Mouse (Mus musculus) liver, embryonic 13.5 days (tissue): ENCODE results near the gene Cnot1. TPM values are rescaled to one million over a fixed set of nuclear protein-coding genes. Genes with fewer than 3 reads are reported as not detected.
"Not testable (repeated sequence)": the region's sequence is repeated elsewhere in the genome, so short reads cannot be mapped to it uniquely, and the experiment has no call there.

Source experiments
- ATAC-seq: fragments of 200-750 bp; cut with Nextera tagmentation; 2 replicates; pipeline ENCODE4 v1.8.0; 2017; ENCODE audit warnings: low read depth, mild to moderate bottlenecking, moderate number of reproducible peaks, moderate library complexity
- DNase-seq: peaks from one replicate; pipeline ENCODE4 v3.0.0; 2022
- H3K27ac ChIP-seq: fragments of 300-500 bp; sonication (generic); 2 replicates; pipeline ENCODE4 v1.5.1; 2015; ENCODE audit warnings: moderate library complexity, mild to moderate bottlenecking, inconsistent platforms
- H3K27me3 ChIP-seq: fragments of 300-500 bp; sonication (generic); 2 replicates; pipeline ENCODE4 v1.6.1; 2015; ENCODE audit warnings: mild to moderate bottlenecking, inconsistent platforms
- H3K36me3 ChIP-seq: fragments of 300-500 bp; sonication (generic); 2 replicates; pipeline ENCODE4 v1.6.1; 2015; ENCODE audit warnings: mild to moderate bottlenecking, inconsistent platforms
- H3K4me1 ChIP-seq: fragments of 300-500 bp; sonication (generic); replicated peaks from 2 replicates; pipeline ENCODE4 v1.6.1; 2015; ENCODE audit warnings: inconsistent platforms
- H3K4me2 ChIP-seq: fragments of 300-500 bp; sonication (generic); 2 replicates; pipeline ENCODE4 v1.6.1; 2015; ENCODE audit warnings: inconsistent platforms, mild to moderate bottlenecking, moderate library complexity
- H3K4me3 ChIP-seq: fragments of 300-500 bp; sonication (generic); replicated peaks from 2 replicates; pipeline ENCODE4 v1.5.1; 2015; ENCODE audit warnings: mild to moderate bottlenecking, inconsistent platforms
- H3K9ac ChIP-seq: fragments of 300-500 bp; sonication (generic); 2 replicates; pipeline ENCODE4 v1.6.1; 2015; ENCODE audit warnings: mild to moderate bottlenecking, inconsistent platforms
- H3K9me3 ChIP-seq: fragments of 300-500 bp; sonication (generic); replicated peaks from 2 replicates; pipeline ENCODE4 v1.6.1; 2016; ENCODE audit warnings: inconsistent platforms
- WGBS: fragments of 180-500 bp; shearing (Covaris S2); methylation state at CpG from one replicate; pipeline ENCODE4 v1.1.7; 2015; ENCODE audit not compliant: insufficient replicate concordance; 5-methylcytosine and 5-hydroxymethylcytosine counted together
- polyA plus RNA-seq: library from polyadenylated mRNA; unstranded; fragments of >200 nt; fragmentation: Nextera tagmentation; extraction: Ambion mirVana; gene quantifications from 2 replicates; pipeline ENCODE4 v1.2.1, GENCODE M21; 2015

Cnot1 gene
- polyA plus RNA-seq, 1 experiment from 2014 or later: 24.5 TPM

DNA sequence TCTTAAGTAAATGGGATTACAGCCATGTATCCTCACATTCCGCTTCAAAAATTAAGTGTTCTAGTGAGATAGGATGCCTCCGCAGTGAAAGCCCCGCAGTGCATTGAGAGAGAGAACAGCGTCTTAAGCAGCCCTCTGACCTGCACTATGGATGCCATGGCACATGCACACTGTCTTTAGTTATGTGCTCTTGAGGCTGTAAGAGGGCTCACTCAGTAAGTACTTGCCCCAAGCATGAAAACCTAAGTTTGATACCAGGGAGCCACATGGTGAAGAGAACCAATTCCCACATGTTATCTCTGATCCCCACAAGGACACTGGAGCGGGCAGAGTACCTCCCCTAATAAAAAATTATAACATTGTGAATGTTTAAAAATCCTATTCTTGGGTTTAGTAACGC is 8.1 kb downstream of the Cnot1 start:
- H3K4me2 ChIP-seq: no peak overlapping the region
- WGBS: 85% methylated on average over 6 of the region's 6 CpGs
- peaks cover 50% of the 10 kb centered on the region for H3K4me1 ChIP-seq
- DNase-seq (no peak), ATAC-seq (no peak)
- H3K9me3 ChIP-seq: no peaks in the 10 kb centered on the region
- H3K36me3 ChIP-seq: peaks cover 64% of the 10 kb centered on the region
- no peaks in the 10 kb centered on the region for H3K27me3 ChIP-seq
- no peak overlapping the region for H3K4me3 ChIP-seq
- H3K9ac ChIP-seq: no peak overlapping the region
- H3K27ac ChIP-seq: no peak overlapping the region

DNA sequence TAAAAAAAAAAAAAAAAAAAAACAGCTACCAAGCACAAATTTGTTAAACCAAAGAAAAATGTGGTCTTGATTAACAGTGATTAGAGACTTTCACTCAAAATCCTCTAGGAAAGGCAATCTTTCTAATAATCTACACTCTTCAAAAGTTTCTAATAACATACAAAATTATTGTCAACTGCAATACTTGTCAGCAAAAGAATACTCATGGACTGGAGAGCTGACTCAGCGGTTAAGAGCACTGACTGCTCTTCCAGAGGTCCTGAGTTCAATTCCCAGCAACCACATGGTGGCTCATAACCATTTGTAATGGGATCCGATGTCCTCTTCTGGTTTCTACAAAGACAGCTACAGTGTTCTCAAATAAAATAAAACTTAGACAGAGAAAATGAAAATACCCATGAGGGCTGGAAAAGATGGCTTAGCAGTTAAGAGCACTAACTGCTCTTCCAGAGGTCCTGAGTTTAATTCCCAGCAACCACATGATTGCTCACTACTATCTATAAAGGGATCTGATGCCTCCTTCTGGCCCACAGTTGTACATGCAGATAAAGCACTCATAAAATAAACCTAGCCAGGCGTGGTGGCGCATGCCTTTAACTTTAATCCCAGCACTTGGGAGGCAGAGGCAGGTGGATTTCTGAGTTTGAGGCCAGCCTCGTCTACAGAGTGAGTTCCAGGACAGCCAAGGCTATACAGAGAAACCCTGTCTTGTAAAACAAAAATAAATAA is 11.8 kb downstream of the Cnot1 start:
- H3K36me3 ChIP-seq: peaks cover 49% of the 10 kb centered on the region
- not testable (repeated sequence) for H3K9ac ChIP-seq, H3K4me2 ChIP-seq

DNA sequence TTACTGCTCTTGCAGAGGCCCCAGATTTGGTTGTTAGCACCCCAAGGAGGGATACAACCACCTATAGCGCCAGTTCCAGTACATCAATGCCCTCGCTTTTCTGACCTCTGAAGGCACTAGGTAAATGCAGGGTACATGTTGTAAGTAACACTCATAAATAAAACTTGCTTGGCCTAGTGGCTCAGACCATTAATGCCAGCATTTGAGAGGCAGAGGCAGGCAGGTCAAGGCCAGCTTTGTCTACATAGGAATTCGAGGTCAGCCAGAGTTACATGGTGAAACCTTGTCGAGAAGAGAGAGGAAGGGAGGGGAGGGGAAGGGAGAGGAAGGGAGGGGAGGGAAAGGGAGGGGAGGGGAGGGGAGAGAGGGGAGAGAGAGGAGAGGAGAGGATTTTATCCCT is 21.7 kb downstream of the Cnot1 start:
- no peak overlapping the region for H3K27ac ChIP-seq
- DNase-seq: no peak
- 78% methylated on average over 4 of the region's 4 CpGs for WGBS
- peaks cover 72% of the 10 kb centered on the region for H3K36me3 ChIP-seq
- no peak overlapping the region for H3K4me3 ChIP-seq
- no peaks in the 10 kb centered on the region for H3K27me3 ChIP-seq
- no peaks in the 10 kb centered on the region for H3K9me3 ChIP-seq
- H3K4me1 ChIP-seq: no peaks in the 10 kb centered on the region
- H3K9ac ChIP-seq: no peak overlapping the region
- no peak overlapping the region for H3K4me2 ChIP-seq
- no peak for ATAC-seq

More for the DNA sequence above, 11.8 kb downstream of the Cnot1 start:
- not testable (repeated sequence) for H3K4me3 ChIP-seq, H3K27me3 ChIP-seq, H3K27ac ChIP-seq, H3K9me3 ChIP-seq, ATAC-seq, DNase-seq
- H3K4me1 ChIP-seq: peaks cover 17% of the 10 kb centered on the region
- 79% methylated on average over 5 of the region's 5 CpGs for WGBS

DNA sequence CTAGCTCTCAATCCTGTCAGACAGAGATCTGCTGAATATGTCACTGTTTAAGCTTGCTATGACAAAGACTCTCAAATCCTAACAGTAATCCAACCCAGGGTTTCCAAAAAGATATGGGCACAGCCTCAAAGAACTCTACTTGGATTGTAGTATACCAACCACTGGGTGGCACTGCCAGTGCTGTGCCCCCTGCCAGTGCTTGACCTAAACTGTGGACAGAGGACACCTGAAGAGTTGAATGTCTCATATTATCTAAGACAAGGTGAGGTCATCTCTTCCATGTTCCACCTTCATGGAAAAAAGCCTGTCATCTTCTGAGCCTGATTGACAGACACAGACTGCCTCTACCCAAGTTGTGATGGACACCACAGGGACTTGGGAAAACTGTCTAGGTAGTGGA is 24.6 kb downstream of the Cnot1 start:
- Histone ChIP-seq H3K36me3 (peaks cover 79% of the 10 kb centered on the region), H3K9me3 (no peaks in the 10 kb centered on the region), H3K27ac (no peak overlapping the region), H3K4me2 (no peak overlapping the region), H3K27me3 (no peaks in the 10 kb centered on the region), H3K9ac (no peak overlapping the region), H3K4me3 (no peak overlapping the region), H3K4me1 (no peaks in the 10 kb centered on the region)
- ATAC-seq (no peak), DNase-seq (no peak)

DNA sequence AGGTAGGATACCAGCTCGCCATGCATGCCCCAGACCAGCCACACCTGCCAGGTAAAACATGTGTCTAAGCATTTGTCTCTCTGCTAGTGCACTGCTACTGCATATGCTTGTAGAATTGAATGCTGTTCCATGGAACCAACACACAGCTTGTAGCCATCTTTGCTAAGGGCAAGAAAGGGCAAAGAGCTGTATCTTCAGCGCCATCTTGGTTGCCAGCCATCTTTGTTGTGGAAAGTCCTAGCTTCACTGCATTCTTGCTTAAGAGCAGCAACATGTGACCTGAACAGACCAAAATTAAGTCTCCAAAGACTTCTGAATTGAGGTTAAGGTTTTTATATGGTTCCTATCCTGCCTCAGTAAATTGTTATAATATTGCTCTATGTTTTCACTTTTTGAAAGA is 25.5 kb downstream of the Cnot1 start:
- peaks cover 75% of the 10 kb centered on the region for H3K36me3 ChIP-seq
- H3K27me3 ChIP-seq: no peaks in the 10 kb centered on the region
- no peaks in the 10 kb centered on the region for H3K9me3 ChIP-seq
- ATAC-seq (no peak), DNase-seq (no peak)
- no peak overlapping the region for H3K27ac ChIP-seq
- no peaks in the 10 kb centered on the region for H3K4me1 ChIP-seq
- H3K4me2 ChIP-seq: no peak overlapping the region
- WGBS: 90% methylated on average over 2 of the region's 2 CpGs
- no peak overlapping the region for H3K9ac ChIP-seq
- H3K4me3 ChIP-seq: no peak overlapping the region

DNA sequence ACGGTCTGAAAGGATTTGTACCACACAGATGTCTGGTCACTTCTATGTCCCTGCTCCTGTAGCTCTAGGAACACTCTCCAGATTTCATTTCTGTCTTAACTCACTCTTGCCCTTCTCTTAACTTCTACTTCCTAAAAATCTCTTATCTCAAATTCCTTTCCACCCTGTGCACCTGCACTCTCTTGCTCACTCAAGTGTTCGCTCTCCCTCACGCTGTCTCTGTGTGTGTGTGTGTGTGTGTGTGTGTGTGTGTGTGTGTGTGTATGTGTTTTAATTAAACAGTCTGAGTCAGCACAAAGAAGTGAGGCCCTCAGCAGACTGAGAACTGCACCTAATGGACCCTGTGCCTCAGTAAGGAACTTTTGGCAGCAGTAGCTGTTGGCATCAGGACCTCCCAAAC is 26.2 kb downstream of the Cnot1 start:
- Histone ChIP-seq H3K4me1 (no peaks in the 10 kb centered on the region), H3K9ac (no peak overlapping the region), H3K36me3 (peaks cover 73% of the 10 kb centered on the region), H3K4me3 (no peak overlapping the region), H3K27me3 (no peaks in the 10 kb centered on the region), H3K9me3 (no peaks in the 10 kb centered on the region), H3K4me2 (no peak overlapping the region), H3K27ac (no peak overlapping the region)
- no peak for DNase-seq
- ATAC-seq: no peak
- WGBS: 95% methylated on average over 3 of the region's 3 CpGs

DNA sequence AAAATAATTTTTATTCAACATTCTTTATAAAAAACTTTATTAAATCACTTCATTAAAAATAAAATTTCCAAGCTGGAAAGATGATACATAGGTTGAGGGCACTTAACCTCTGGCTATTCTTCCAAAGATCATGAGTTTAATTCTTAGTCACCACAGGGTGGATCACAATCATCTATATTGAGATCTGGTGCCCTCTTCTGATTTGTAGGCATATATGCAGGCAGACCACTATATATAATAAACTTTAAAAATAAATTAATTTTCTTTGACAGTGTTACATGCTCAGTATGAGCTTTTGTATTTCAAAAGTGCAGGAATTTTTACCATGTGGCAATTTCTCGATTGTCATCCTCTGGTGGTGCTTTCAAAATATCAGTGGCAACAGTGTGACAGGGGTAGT is 43.1 kb downstream of the Cnot1 start:
- Histone ChIP-seq H3K4me2 (no peak overlapping the region), H3K9ac (no peak overlapping the region), H3K4me1 (peaks cover 5% of the 10 kb centered on the region), H3K36me3 (peaks cover 93% of the 10 kb centered on the region), H3K27me3 (no peaks in the 10 kb centered on the region), H3K9me3 (no peaks in the 10 kb centered on the region), H3K4me3 (no peak overlapping the region), H3K27ac (no peak overlapping the region)
- ATAC-seq (no peak), DNase-seq (no peak)
- 84% methylated on average over 1 of the region's 1 CpGs for WGBS

DNA sequence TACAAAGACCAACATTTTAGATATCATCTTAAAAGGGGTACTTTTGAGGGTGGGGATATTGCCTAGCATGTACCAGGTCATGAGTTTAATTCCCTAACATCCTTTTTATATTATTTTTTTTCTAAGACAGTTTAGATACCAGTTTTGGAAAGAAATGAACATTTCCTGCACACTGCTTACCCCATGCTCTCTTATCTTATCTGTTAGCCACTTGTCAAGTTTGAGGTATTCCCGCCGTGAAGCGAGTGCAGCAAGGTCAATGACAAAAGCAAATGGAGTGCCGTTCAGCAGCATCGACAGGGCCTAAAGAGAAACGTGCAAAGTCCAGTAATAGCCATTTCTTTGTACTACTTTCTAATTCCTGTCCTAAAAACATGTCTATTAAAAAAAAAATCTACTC is 46.9 kb downstream of the Cnot1 start:
- no peaks in the 10 kb centered on the region for H3K27me3 ChIP-seq
- no peak overlapping the region for H3K4me3 ChIP-seq
- H3K4me2 ChIP-seq: no peak overlapping the region
- WGBS: 31% methylated on average over 6 of the region's 6 CpGs
- no peaks in the 10 kb centered on the region for H3K9me3 ChIP-seq
- no peak overlapping the region for H3K9ac ChIP-seq
- no peak; the same call in 1 of the 2 replicates for ATAC-seq
- DNase-seq: no peak
- peaks cover 87% of the 10 kb centered on the region for H3K36me3 ChIP-seq
- no peak overlapping the region for H3K27ac ChIP-seq
- peaks cover 5% of the 10 kb centered on the region for H3K4me1 ChIP-seq

DNA sequence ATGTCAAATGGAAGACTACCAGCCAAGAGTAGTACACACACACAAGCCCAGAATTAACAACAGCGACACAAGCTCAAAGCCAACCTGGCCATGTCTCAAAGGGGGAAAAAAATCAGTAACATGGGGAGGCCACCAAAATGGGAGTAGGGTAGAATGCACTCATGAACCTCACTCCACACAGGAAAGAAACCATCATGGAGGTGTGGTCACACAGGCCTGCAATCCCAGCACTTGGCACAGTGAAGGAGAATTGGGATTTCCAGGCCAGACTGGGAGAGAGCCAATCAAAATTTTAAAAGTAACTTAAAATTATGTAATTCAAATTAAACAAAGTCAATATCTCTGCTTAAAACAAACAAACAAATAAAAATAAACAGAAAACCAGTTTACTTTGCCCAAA is 55.3 kb downstream of the Cnot1 start:
- DNase-seq (no peak), ATAC-seq (no peak)
- H3K9me3 ChIP-seq: no peaks in the 10 kb centered on the region
- H3K4me1 ChIP-seq: no peaks in the 10 kb centered on the region
- no peak overlapping the region for H3K9ac ChIP-seq
- H3K27me3 ChIP-seq: no peaks in the 10 kb centered on the region
- no peak overlapping the region for H3K4me3 ChIP-seq
- no peak overlapping the region for H3K4me2 ChIP-seq
- H3K27ac ChIP-seq: no peak overlapping the region
- peaks cover 88% of the 10 kb centered on the region for H3K36me3 ChIP-seq
- WGBS: 91% methylated on average over 1 of the region's 1 CpGs

DNA sequence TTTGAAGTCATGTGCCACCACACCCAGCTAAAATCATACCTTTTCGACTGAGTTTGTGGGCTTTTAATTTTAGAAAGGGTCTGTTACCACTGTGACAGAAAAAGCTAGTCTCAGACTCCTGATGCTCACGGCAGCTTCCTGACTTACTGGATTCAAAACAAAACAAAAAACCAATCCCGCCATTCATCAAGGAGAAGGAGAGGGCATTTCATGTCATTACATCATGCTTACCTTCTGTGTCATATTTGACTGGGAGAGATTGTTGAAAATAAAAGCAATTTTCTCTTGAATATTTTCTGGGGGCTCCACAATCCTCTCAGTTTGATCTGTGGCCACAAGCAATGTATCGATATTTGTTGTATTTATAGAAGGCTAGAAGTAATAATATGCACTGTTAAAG is 59.2 kb downstream of the Cnot1 start:
- ATAC-seq (no peak), DNase-seq (no peak)
- Histone ChIP-seq H3K4me1 (no peaks in the 10 kb centered on the region), H3K27ac (no peak overlapping the region), H3K9ac (no peak overlapping the region), H3K4me2 (no peak overlapping the region), H3K9me3 (no peaks in the 10 kb centered on the region), H3K27me3 (no peaks in the 10 kb centered on the region), H3K4me3 (no peak overlapping the region), H3K36me3 (peaks cover 93% of the 10 kb centered on the region)
- WGBS: 90% methylated on average over 4 of the region's 4 CpGs

DNA sequence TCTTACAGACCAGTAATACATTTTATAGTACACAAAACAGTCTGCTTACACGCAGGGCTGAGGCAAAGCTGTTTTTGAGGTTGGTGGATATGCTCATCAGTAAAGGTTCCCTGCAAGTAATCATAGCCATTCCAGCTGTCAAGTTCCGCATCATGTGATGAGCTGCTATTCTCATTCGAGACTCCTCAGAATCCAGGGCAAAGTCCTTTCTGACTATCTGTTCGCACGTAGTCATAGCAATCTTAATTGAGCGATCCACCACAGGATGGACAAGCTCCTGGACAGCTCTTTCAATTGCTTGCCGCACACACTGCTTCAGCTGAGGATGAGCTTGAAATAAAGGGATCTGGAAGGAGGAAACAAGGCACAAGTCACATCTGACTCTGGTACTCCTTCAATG is 65.5 kb downstream of the Cnot1 start:
- WGBS: 91% methylated on average over 7 of the region's 7 CpGs
- no peaks in the 10 kb centered on the region for H3K4me1 ChIP-seq
- ATAC-seq (no peak), DNase-seq (no peak)
- no peaks in the 10 kb centered on the region for H3K27me3 ChIP-seq
- peaks cover 96% of the 10 kb centered on the region for H3K36me3 ChIP-seq
- H3K9me3 ChIP-seq: no peaks in the 10 kb centered on the region
- no peak overlapping the region for H3K9ac ChIP-seq
- H3K27ac ChIP-seq: no peak overlapping the region
- no peak overlapping the region for H3K4me2 ChIP-seq
- no peak overlapping the region for H3K4me3 ChIP-seq

DNA sequence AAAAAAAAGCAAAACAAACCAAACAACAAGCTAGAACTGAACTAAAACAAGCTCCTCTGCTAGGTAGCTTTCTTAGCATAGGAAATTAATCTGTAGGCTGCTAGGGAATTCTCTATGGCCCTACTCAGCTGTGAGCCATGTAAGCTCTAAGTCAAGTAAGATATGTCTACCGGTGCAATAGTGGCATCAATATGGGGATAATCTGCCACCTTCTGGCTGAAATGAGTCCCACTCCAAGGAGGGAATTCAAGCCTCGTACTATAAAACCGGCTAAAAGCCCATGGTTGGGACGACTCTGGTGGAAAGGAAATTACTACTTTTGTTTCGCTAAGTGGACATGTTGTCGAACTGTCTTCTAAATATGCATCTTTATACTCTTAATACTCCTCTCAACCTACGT is 68.7 kb downstream of the Cnot1 start:
- Histone ChIP-seq H3K36me3 (peaks cover 93% of the 10 kb centered on the region), H3K9ac (no peak overlapping the region), H3K4me1 (no peaks in the 10 kb centered on the region), H3K4me3 (no peak overlapping the region), H3K4me2 (no peak overlapping the region), H3K9me3 (no peaks in the 10 kb centered on the region), H3K27me3 (no peaks in the 10 kb centered on the region), H3K27ac (no peak overlapping the region)
- no peak for DNase-seq
- 86% methylated on average over 7 of the region's 7 CpGs for WGBS
- ATAC-seq: no peak
